Mouse (Mus musculus) erythroblast, adult 5-6 weeks (primary cell): ENCODE results near the gene Fgf16. TPM values are rescaled to one million over a fixed set of nuclear protein-coding genes. Genes with fewer than 3 reads are reported as not detected.

Experiments used
- total RNA-seq, 2 experiments: library from RNA; stranded (forward) in 1 of 2; stranded (reverse) in 1 of 2; fragments of 150-400 nt in 1 of 2; fragments of 200-764, 138-1000 nt in 1 of 2; gene quantifications; 2 replicates each; pipeline versions ENCODE4 v1.2.3 to v1.2.4; 2015 to 2017; ENCODE audit warnings: low replicate concordance in 2 of 2

The Fgf16 gene
- total RNA-seq, 2 experiments from 2014 or later: not detected

Other genes with a start within 250 kb of the Fgf16 start
- gene Atrx, start 165.1 kb downstream of the Fgf16 start, total RNA-seq (2015; ENCODE audit: low replicate concordance): 44.1 and 57.8 TPM in 2 replicates
- 112 and 174 TPM in 2 replicates for gene Atrx, start 165.1 kb downstream of the Fgf16 start, total RNA-seq (2017; ENCODE audit: low replicate concordance)
- 15.7 and 17.5 TPM in 2 replicates for gene Magt1, start 247.6 kb downstream of the Fgf16 start, total RNA-seq (2015; ENCODE audit: low replicate concordance)
- gene Magt1, start 247.6 kb downstream of the Fgf16 start, total RNA-seq (2017; ENCODE audit: low replicate concordance): 15.9 and 19.8 TPM in 2 replicates